Mouse (Mus musculus): ENCODE data around the gene Pemt. TPM values are rescaled to one million over a fixed set of nuclear protein-coding genes. Genes with fewer than 3 reads are reported as not detected.

Pemt gene
- polyA plus RNA-seq, 1 experiment = 15.8 TPM

DNA sequence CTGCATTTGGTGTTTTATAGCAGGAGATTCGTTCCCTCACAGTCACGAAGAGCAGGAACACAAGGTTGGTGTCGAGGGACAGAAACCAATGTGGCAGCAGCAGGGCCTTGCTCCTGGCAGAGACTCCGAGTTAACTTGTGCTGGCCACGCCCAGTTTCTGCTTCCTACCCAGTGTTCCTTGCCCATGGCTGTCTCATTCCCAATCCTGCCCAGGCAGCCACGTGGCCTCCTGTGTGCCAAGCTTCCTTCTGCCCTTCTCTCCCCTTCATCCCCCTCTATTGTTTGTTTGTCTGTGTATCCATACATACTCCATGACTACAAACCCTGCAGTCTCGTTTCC is 45.1 kb upstream of the Pemt start:
- H3K4me3 ChIP-seq = no peak overlapping the region
- H3ac ChIP-seq (ENCODE audit: control insufficient read depth, insufficient read length) = no peak overlapping the region
- H3K27me3 ChIP-seq (ENCODE audit: control insufficient read depth, insufficient read depth, insufficient read length) = no peaks in the 10 kb centered on the region
- no peaks in the 10 kb centered on the region for H3K79me2 ChIP-seq (ENCODE audit: control insufficient read depth, insufficient read depth)
- no peaks in the 10 kb centered on the region for H3K36me3 ChIP-seq (ENCODE audit: control insufficient read depth, insufficient read depth)
- TF ChIP-seq POLR2AphosphoS2 (IDR thresholded peaks at IDR 0.05; ENCODE audit: insufficient read length, low read depth) = no peak
- no peak for TF ChIP-seq SRF (IDR thresholded peaks at IDR 0.05; ENCODE audit: control insufficient read depth, insufficient read length, low read depth)
- no peak for TF ChIP-seq POLR2A (IDR thresholded peaks at IDR 0.05; ENCODE audit: insufficient read length, low read depth)
- TF ChIP-seq USF1 (IDR thresholded peaks at IDR 0.05; ENCODE audit: low read depth) = no peak
- no peak for TF ChIP-seq MYOG (IDR thresholded peaks at IDR 0.05; ENCODE audit: control insufficient read depth in 1 of 3, insufficient read depth in 1 of 3, insufficient read length in 2 of 3, low read depth in 2 of 3)
- no peak for TF ChIP-seq CEBPB (IDR thresholded peaks at IDR 0.05; ENCODE audit: insufficient read depth, poor library complexity, severe bottlenecking)
- TF ChIP-seq MAX (IDR thresholded peaks at IDR 0.05; ENCODE audit: low read depth) = no peak
- TF ChIP-seq TCF3 (IDR thresholded peaks at IDR 0.05; ENCODE audit: insufficient read length, low read depth) = no peak
- no peak for TF ChIP-seq E2F4 (IDR thresholded peaks at IDR 0.05; ENCODE audit: insufficient read depth)
- TF ChIP-seq TCF12 (IDR thresholded peaks at IDR 0.05; ENCODE audit: insufficient read depth, poor library complexity, severe bottlenecking) = no peak
- no peak for TF ChIP-seq MYOD1 (IDR thresholded peaks at IDR 0.05; ENCODE audit: control insufficient read depth in 1 of 3, insufficient read length in 2 of 3, low read depth in 2 of 3)
- TF ChIP-seq REST (IDR thresholded peaks at IDR 0.05; ENCODE audit: insufficient read depth, insufficient read length) = no peak
- H3K4me2 ChIP-seq (ENCODE audit: low read depth) = peak overlapping the region; percentile 13

GRCm38 (mm10) chr11:60090696-60091421 is 44.6 kb upstream of the Pemt start:
- no peak overlapping the region for H3ac ChIP-seq (ENCODE audit: control insufficient read depth, insufficient read length)
- no peaks in the 10 kb centered on the region for H3K27me3 ChIP-seq (ENCODE audit: control insufficient read depth, insufficient read depth, insufficient read length)
- H3K4me2 ChIP-seq (ENCODE audit: low read depth) = peak overlapping the region; percentile 13
- TF ChIP-seq MAX (IDR thresholded peaks at IDR 0.05; ENCODE audit: low read depth) (no peak), POLR2AphosphoS2 (IDR thresholded peaks at IDR 0.05; ENCODE audit: insufficient read length, low read depth) (no peak), E2F4 (IDR thresholded peaks at IDR 0.05; ENCODE audit: insufficient read depth) (no peak), SRF (IDR thresholded peaks at IDR 0.05; ENCODE audit: control insufficient read depth, insufficient read length, low read depth) (no peak), POLR2A (IDR thresholded peaks at IDR 0.05; ENCODE audit: insufficient read length, low read depth) (no peak), CEBPB (IDR thresholded peaks at IDR 0.05; ENCODE audit: insufficient read depth, poor library complexity, severe bottlenecking) (no peak), USF1 (IDR thresholded peaks at IDR 0.05; ENCODE audit: low read depth) (no peak), MYOD1 (IDR thresholded peaks at IDR 0.05; ENCODE audit: control insufficient read depth in 1 of 3, insufficient read length in 2 of 3, low read depth in 2 of 3) (no peak), MYOG (IDR thresholded peaks at IDR 0.05; ENCODE audit: control insufficient read depth in 1 of 3, insufficient read depth in 1 of 3, insufficient read length in 2 of 3, low read depth in 2 of 3) (no peak), TCF3 (IDR thresholded peaks at IDR 0.05; ENCODE audit: insufficient read length, low read depth) (no peak), REST (IDR thresholded peaks at IDR 0.05; ENCODE audit: insufficient read depth, insufficient read length) (no peak), TCF12 (IDR thresholded peaks at IDR 0.05; ENCODE audit: insufficient read depth, poor library complexity, severe bottlenecking) (no peak)
- H3K79me2 ChIP-seq (ENCODE audit: control insufficient read depth, insufficient read depth) = no peaks in the 10 kb centered on the region
- H3K36me3 ChIP-seq (ENCODE audit: control insufficient read depth, insufficient read depth) = no peaks in the 10 kb centered on the region
- H3K4me3 ChIP-seq = no peak overlapping the region

- no peaks in the 10 kb centered on the region for H3K36me3 ChIP-seq (ENCODE audit: control insufficient read depth, insufficient read depth)
- H3ac ChIP-seq (ENCODE audit: control insufficient read depth, insufficient read length) = no peak overlapping the region
- no peak for TF ChIP-seq TCF3 (IDR thresholded peaks at IDR 0.05; ENCODE audit: insufficient read length, low read depth)
- TF ChIP-seq POLR2AphosphoS2 (IDR thresholded peaks at IDR 0.05; ENCODE audit: insufficient read length, low read depth) = no peak
- no peak for TF ChIP-seq CEBPB (IDR thresholded peaks at IDR 0.05; ENCODE audit: insufficient read depth, poor library complexity, severe bottlenecking)
- TF ChIP-seq USF1 (IDR thresholded peaks at IDR 0.05; ENCODE audit: low read depth) = no peak
- no peaks in the 10 kb centered on the region for H3K27me3 ChIP-seq (ENCODE audit: control insufficient read depth, insufficient read depth, insufficient read length)
- no peak overlapping the region for H3K4me2 ChIP-seq (ENCODE audit: low read depth)
- H3K79me2 ChIP-seq (ENCODE audit: control insufficient read depth, insufficient read depth) = no peaks in the 10 kb centered on the region
- no peak overlapping the region for H3K4me3 ChIP-seq
These were observed 42.7 kb upstream of the Pemt start for GRCm38 (mm10) chr11:60088947-60089346.

DNA sequence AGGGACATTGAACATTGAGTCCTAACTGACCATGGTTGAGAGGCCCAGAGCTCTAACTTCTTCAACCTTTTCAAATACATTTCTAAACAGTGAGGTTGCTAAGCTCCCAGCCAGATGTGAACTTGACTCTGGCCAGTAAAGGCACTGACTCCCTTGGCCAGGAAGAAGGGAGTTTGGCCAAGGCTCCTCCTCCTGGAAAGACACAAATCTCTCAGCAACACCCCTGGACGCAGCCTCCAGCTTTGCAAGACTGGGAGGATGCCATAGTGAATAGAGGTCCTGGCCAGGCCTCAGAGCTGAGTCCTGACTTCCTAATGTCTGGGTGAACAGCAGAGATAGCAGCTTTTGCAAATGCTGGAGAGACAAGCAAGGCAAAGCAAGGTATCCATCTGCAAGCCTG is 40.4 kb upstream of the Pemt start:
- no peaks in the 10 kb centered on the region for H3K79me2 ChIP-seq (ENCODE audit: control insufficient read depth, insufficient read depth)
- H3ac ChIP-seq (ENCODE audit: control insufficient read depth, insufficient read length) = no peak overlapping the region
- no peaks in the 10 kb centered on the region for H3K27me3 ChIP-seq (ENCODE audit: control insufficient read depth, insufficient read depth, insufficient read length)
- TF ChIP-seq CEBPB (IDR thresholded peaks at IDR 0.05; ENCODE audit: insufficient read depth, poor library complexity, severe bottlenecking) (no peak), MYOG (IDR thresholded peaks at IDR 0.05; ENCODE audit: control insufficient read depth in 1 of 3, insufficient read depth in 1 of 3, insufficient read length in 2 of 3, low read depth in 2 of 3) (no peak), SRF (IDR thresholded peaks at IDR 0.05; ENCODE audit: control insufficient read depth, insufficient read length, low read depth) (no peak), USF1 (IDR thresholded peaks at IDR 0.05; ENCODE audit: low read depth) (no peak)
- H3K4me2 ChIP-seq (ENCODE audit: low read depth) = no peak overlapping the region
- no peak overlapping the region for H3K4me3 ChIP-seq
- no peaks in the 10 kb centered on the region for H3K36me3 ChIP-seq (ENCODE audit: control insufficient read depth, insufficient read depth)

DNA sequence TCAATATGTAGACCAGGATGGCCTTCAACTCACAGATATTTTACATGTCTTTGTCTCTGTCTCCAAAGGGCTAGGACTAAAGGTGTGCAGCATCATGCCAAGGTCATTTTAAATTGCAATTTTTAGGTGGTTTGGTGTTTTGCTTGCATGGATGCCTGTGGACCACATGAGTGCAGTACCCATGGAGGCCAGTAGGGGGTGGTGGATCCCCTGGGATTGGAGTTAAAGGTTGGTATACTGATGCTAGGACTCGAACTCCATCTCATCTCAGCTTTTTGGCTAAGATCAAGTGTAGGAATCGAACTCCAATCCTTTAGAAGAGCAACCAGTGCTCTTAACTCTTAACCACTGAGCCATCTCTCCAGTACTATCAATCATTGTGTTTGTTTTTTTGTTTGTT is 38.3 kb upstream of the Pemt start:
- no peaks in the 10 kb centered on the region for H3K79me2 ChIP-seq (ENCODE audit: control insufficient read depth, insufficient read depth)
- H3ac ChIP-seq (ENCODE audit: control insufficient read depth, insufficient read length) = no peak overlapping the region
- TF ChIP-seq POLR2AphosphoS2 (IDR thresholded peaks at IDR 0.05; ENCODE audit: insufficient read length, low read depth) (no peak), SRF (IDR thresholded peaks at IDR 0.05; ENCODE audit: control insufficient read depth, insufficient read length, low read depth) (no peak), USF1 (IDR thresholded peaks at IDR 0.05; ENCODE audit: low read depth) (no peak), MYOG (IDR thresholded peaks at IDR 0.05; ENCODE audit: control insufficient read depth in 1 of 3, insufficient read depth in 1 of 3, insufficient read length in 2 of 3, low read depth in 2 of 3) (no peak), MYOD1 (IDR thresholded peaks at IDR 0.05; ENCODE audit: control insufficient read depth in 1 of 3, insufficient read length in 2 of 3, low read depth in 2 of 3) (no peak)
- no peaks in the 10 kb centered on the region for H3K27me3 ChIP-seq (ENCODE audit: control insufficient read depth, insufficient read depth, insufficient read length)
- H3K4me3 ChIP-seq = no peak overlapping the region
- H3K36me3 ChIP-seq (ENCODE audit: control insufficient read depth, insufficient read depth) = no peaks in the 10 kb centered on the region
- H3K4me2 ChIP-seq (ENCODE audit: low read depth) = no peak overlapping the region
